Mouse (Mus musculus) adrenal gland, postnatal 14 days (tissue): Measurements from ENCODE around the gene Scp2. TPM values are rescaled to one million over a fixed set of nuclear protein-coding genes. Genes with fewer than 3 reads are reported as not detected.

Experiments used
- DNase-seq: peaks from one replicate; pipeline ENCODE4 v3.0.0; 2021; ENCODE audit warnings: mixed read lengths
- microRNA-seq, 2 experiments: library from miRNA; unstranded; fragments of <30 nt; microRNA quantifications; one replicate each; pipeline ENCODE4 v1.2.0; 2021
- total RNA-seq: library from RNA; stranded (reverse); gene quantifications from 2 replicates; pipeline ENCODE4 v1.2.3, GENCODE M21; 2021

Scp2 gene
- total RNA-seq, 1 experiment from 2014 or later = 479 TPM

DNA sequence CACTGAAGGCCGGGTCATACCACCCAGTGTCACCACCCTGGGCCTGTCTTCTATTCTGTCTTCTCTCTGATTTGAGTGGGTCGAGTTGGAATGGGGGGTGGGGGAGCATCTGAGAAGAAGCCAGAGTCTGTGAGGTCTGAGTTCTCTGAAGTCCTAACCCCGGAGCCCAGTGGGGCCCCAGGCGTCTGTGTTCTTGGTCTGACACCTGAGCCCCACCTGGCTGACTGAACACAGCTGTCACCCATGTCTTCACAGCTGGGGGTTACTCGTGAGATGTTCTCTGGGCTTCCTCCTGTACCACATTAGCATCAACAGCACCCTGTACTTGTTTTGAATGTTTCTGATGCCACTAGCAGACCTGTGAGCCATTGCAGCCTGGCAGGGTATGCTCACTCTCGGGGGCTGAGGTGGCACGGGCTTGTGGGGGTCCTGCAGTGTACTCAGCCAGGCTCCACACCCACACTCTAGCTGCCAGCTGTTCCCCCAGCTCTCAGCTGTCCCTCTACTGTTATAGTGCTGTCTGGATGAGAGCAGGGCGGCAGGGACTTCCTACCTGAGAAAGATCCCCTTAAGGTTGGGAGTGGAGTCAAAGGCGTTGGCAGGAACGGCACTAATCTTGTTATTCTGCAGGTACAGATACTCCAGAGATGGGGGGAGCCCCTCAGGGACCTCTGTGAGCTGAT is 126.4 kb downstream of the Scp2 start:
- DNase-seq = no peak

DNA sequence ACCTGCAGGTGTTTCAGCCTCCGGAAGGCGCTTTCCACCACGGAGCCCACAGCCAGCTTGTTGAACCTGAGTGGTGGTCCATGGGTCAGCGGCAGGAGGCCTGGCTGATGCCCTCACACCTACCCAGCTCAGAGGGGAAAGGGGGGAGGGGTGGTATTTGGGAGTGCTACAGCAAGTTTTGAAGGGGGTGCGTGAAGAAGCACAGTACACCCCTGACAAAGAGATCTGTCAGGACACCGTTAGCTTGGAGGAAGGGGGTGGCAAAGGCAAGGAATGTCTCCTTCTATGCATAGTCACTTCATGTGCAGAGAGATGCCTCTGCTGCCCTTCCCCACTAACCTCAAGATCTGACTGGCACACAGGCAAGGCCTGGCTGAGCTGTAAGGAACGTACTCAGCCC is 127.0 kb downstream of the Scp2 start:
- no peak for DNase-seq

DNA sequence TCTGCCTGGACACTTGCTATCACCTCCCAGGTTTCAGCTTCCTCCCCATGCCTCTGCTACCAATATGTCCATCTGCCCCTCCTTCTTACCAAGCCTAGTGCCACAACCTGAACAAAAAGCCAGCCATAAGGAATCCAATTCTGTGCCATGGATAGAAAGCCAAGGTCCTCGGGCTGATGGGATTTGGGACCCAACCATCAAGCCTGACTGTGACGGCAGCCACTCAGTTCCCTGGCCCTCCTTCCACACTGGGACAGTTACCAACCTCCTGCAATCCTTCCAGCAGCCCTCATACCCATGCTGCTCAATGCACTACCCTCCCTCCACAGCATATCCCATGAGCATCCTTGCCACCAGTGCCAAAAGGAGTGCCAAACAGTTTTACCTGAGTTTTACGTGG is 128.5 kb downstream of the Scp2 start:
- DNase-seq = peak; percentile 56

DNA sequence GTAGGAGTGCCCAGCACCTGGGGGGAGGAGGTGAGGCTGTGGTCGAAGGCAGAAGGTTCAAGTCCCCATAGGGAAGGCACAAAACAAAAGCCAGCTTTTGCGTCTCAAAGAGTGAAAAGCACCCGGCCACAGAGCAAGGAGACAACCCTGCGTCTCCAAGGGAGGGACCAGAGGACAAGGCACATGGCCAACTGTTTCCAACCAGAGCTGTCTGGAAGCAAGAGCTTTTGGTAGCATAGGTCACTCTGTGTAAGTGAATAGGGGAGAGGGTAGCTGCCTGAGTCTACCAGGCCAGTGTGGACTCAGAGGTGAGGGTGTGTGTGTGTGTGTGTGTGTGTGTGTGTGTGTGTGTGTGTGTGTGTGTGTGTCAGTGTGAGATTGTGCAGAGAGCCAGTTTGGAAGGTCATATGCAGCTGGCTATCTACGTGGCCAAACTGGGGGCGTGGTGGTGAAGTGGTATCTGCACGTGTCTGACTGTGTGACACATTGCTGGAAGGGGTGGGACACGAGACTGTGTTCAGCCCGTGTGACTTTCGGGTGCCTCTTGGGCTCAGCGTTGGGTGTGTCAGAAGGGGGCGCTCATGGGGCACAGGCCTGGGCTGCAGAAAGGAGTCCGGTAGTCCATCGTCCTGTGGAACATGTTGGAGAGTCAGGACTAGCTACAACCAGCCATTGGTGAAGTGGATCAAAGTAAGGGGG is 129.6 kb downstream of the Scp2 start:
- DNase-seq = peak; percentile 87

DNA sequence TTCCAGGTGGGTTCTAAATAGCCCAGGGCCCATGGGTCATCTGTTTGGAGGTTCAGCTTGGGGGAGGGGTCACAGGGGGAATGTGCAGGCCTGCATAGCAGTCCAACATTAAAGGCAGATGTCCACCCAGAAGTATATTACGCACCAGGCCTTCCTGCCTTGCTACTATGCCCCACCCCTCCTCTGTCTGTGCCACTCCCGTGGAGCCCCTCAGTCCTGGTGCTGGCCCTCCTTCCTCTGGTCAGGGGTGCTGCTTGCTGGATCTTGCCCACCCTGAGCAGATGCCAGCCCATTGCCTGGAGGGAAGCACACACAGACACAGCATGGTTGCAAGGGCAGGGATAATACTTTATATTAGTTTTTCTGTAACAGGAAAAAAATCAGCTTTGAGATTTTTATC is 130.3 kb downstream of the Scp2 start:
- DNase-seq = no peak

DNA sequence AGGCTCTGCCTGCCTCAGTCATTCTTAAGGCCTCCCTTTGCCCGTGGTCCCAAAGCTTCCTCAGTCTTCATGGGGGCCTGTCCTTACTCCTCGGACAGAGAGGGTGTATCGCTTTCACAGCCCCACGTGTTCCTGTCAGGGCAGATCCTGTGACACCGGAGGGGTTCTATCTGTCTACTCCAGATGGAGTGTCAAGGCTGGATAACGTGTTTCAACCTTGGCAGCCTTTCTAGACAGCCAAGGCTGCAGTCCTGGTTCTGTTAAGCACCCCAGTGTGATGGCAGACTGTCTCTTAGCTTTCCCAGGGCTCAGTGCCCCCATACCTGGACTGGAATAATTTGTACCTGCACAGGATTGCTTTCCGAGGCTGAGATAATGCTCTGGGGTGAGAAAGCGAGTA is 136.3 kb downstream of the Scp2 start:
- no peak for DNase-seq

DNA sequence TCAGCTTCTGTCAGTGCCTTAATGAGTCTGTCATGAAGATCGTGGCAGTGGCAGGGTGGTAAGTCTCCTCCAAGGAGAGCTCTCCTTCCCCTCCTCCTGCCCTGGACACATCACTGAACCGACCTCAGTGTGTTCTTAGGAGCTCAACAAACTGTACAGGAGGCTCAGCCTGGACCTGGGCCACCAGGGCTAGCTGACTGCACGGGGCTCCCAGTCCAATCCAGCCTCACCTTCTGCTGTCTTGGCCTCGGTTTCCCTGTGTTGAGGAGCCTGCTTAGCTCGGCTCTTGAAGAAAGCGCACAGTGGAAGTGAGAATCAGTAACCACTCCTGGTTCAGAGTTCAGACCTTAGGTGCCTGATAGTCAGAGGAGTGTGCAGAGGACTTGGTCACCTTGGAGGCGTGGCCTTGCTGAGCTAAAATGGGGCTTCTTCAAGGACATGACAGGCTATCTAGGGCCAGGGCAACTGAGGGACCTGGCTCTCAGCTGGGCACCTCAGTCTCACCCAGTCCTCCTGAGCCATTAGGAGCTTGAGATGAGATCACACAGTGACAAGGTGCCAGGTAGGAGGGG is 137.2 kb downstream of the Scp2 start:
- DNase-seq = no peak

DNA sequence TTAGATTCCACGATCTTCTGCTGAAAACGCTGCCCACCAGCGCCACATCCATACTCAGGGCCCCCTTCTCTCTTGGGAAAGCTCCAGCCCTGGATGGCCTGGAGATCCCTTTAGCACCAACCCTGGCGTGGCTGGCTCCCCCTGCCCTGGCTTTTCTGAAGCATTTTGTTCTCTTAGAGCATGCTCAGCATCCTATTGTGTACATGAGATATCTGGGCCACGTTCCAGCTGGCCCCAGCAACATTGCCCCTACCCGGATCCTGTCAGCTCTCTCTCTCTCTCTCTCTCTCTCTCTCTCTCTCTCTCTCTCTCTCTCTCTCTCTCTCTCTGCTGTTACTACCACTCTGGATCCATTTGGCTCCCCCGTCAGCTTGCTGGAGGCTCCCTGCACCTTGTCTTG is 139.5 kb downstream of the Scp2 start:
- no peak for DNase-seq

DNA sequence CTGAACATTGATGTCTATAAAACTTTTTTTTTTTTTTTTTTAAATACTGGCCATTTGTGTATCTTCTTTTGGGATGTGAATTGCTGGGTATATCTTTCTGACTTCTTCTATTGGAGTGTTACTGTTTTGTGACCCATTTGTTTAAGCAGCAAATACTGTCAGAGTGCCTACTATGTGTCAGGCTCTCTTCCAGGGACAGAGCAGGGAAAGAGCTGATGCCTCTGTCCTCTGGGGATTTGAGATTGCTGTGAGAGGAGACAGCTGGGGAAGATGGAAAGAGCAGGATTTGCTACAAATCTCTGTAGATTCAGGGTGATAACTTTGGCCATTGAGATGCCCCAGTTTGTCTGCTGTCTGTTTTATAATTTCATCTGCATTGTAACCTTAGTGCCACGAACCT is 145.4 kb downstream of the Scp2 start:
- DNase-seq = no peak

DNA sequence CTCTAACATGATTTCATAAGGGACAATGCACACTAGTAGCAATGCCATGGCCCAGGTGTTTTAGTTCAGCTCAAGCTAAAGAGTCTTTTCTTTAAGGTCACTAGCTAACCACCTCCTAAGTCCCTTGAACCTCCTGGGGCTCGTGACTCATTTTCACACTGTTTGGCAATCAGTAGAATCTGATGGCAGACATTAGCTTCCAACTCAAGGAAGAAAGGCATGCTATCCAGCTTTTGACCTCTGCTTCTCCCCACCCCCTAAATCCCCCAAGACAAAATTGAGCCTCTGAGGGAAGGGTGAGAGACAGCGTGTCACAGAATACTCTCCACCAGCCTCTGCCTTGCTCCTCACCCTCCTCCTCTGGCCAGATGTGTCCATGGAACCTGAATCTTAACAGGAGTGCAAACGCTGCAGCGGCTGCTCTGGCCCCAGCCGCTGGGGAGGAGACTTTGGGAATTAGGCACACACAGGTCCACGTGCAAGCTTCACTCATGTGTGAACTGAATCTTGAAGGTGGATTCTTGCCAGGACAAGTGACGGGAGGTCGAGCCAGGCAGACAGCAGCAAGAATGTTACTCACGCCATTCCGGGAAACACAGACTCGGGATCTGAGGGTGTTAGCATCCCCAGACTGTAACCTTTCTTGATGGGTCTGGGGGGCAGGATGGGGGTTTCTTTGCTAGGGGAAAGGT is 146.0 kb downstream of the Scp2 start:
- peak; percentile 45 for DNase-seq

DNA sequence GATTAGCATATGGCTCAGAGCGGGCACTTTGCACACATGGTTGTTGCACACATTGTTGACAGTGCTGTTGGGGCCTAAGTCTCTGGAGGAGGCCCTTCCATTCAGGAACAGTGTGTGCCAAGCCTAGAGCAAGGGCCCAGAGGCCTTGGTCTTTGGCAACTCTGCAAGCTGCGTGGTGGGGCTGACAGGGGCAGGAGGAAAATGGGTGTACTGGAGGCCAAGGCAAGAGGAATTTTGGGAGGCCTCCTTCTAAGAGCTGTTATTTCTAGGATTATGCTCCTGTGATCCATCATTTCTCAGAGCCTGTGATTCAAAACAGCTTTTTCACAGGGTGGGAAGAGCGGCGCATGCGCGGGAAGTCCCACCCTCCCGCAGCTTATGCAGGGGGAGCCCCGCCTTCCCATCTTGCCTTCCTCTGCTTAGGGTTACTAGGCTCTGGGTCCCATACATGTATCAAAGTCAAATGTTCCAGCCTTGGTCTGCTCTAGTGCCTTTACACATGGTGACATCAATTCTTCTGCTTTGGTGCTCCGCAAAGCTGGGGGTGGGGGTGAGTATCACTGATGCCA is 148.3 kb downstream of the Scp2 start:
- peak; percentile 39 for DNase-seq

DNA sequence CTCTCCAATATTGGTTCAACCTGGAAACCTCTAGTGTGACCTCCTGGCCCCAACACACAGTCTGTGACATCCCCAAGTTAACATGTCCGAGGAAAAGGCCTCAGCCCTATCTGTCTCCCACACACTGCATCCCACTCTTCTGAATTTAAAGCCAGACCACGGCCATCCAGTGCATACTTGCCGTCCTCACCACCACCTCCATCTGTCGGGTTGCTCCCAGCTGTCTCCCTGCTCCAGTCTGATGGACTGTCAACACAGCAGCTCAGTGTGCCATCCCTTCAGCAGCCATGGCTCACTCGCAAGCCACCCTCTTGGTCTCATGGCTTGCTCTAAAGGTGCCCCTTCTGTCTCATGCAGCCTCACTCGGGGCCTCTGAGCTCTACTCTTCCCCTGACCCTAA is 149.1 kb downstream of the Scp2 start:
- DNase-seq = no peak

DNA sequence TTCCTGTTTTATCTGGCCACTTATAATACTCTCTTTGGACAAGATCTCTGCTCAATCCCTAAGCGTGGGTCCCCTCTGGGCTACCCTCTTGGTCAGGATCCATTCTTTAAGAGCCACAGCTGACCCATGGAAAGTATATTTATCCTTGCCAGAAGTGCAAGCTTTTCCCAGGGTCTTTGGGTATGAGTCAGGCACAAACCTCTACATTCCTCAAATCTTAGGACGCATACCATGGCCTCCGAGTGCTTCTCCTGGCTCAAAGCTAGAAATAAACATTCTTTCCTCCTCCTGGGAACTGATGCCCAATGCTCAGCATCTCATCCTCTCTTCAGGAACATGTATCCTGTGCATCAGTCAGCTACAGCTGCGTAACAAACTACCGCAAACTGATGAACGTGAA is 149.8 kb downstream of the Scp2 start:
- DNase-seq = no peak

Small RNA genes within 50 kb of the gene (microRNA-seq; reads per million reads assigned to microRNA genes)
- 0 reads per million in 2 experiments for gene Mir6397

Other genes starting within 250 kb of the Scp2 start
- 247 and 275 TPM in 2 replicates for gene Cpt2, start 221.4 kb downstream of the Scp2 start, total RNA-seq
- gene Slc1a7, start 176.7 kb downstream of the Scp2 start, total RNA-seq = 0.26 and 0.44 TPM in 2 replicates
- 8.1 and 8.2 TPM in 2 replicates for gene Podn, start 48.6 kb downstream of the Scp2 start, total RNA-seq
- 19.3 and 32.0 TPM in 2 replicates for gene Echdc2, start 20.4 kb upstream of the Scp2 start, total RNA-seq
- gene Zyg11a, start 73.0 kb upstream of the Scp2 start, total RNA-seq = 0.79 and 1.4 TPM in 2 replicates
- gene Zyg11b, start 156.1 kb upstream of the Scp2 start, total RNA-seq = 32.6 and 34.2 TPM in 2 replicates
- 60.8 and 61.3 TPM in 2 replicates for gene Coa7, start 183.1 kb upstream of the Scp2 start, total RNA-seq
- 4.2 and 5.5 TPM in 2 replicates for gene Shisal2a, start 238.4 kb upstream of the Scp2 start, total RNA-seq